Mouse (Mus musculus): Measurements from ENCODE around the gene Gm49393. TPM values are rescaled to one million over a fixed set of nuclear protein-coding genes. Genes with fewer than 3 reads are reported as not detected.
"Not testable (repeated sequence)": the region's sequence is repeated elsewhere in the genome, so short reads cannot be mapped to it uniquely, and the experiment has no call there.

Gm49393 gene
- total RNA-seq (2014; rRNA removed) (not detected in 2 replicates), polyA plus RNA-seq (2015; fragmentation: Nextera tagmentation; extraction: Ambion mirVana) (not detected in 2 replicates)

GRCm38 (mm10) chr13:60935490-60935889, at the start of gene Gm49393:
Gene Gm49393, minus strand, starts transcription at chr13:60935590.
- WGBS = 75% methylated on average over 2 of the region's 2 CpGs
- H3K36me3 ChIP-seq (ENCODE audit: insufficient read depth, low read length); H3K27me3 ChIP-seq (ENCODE audit: insufficient read depth, low read length); H3K9me3 ChIP-seq (ENCODE audit: low read length); H3K4me1 ChIP-seq (ENCODE audit: insufficient read depth, low read length); H3K4me3 ChIP-seq (ENCODE audit: low read length); H3K4me2 ChIP-seq (ENCODE audit: low read depth, low read length); DNase-seq (ENCODE audit: low spot score); H3K9ac ChIP-seq (replicated peaks; ENCODE audit: low read length); ATAC-seq; H3K27ac ChIP-seq: not testable (repeated sequence)

DNA sequence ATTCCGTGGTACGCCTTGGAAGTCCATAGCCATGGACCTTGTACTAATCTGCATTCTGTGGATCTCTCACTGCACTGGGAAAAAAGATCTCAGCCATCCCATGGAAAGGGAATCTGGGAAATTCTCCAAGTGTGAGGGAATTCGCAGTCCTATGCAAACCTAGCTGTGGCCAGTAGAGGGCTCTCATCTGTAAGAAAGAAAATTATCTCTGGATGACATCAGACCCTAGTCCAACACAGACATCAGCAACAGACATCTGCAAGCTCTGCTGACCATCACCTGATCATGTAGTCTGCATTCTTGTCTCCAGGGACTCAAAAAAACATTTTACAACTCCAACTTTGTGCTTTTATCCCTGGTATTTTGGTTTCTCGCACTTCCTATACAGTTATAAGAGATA, 36.9 kb upstream of the Gm49393 start:
- not testable (repeated sequence) for H3K9me3 ChIP-seq (ENCODE audit: low read length); DNase-seq (ENCODE audit: low spot score); H3K4me3 ChIP-seq (ENCODE audit: low read length); ATAC-seq; H3K27ac ChIP-seq; H3K4me2 ChIP-seq (ENCODE audit: low read depth, low read length); H3K9ac ChIP-seq (replicated peaks; ENCODE audit: low read length); H3K4me1 ChIP-seq (ENCODE audit: insufficient read depth, low read length); H3K27me3 ChIP-seq (ENCODE audit: insufficient read depth, low read length); H3K36me3 ChIP-seq (ENCODE audit: insufficient read depth, low read length)
- 68% methylated on average over 4 of the region's 4 CpGs for WGBS

GRCm38 (mm10) chr13:60963985-60964384, 28.6 kb upstream of the Gm49393 start:
- not testable (repeated sequence) for H3K4me3 ChIP-seq (ENCODE audit: low read length); H3K27me3 ChIP-seq (ENCODE audit: insufficient read depth, low read length); H3K9ac ChIP-seq (replicated peaks; ENCODE audit: low read length); H3K36me3 ChIP-seq (ENCODE audit: insufficient read depth, low read length); H3K27ac ChIP-seq; DNase-seq (ENCODE audit: low spot score); H3K4me1 ChIP-seq (ENCODE audit: insufficient read depth, low read length); H3K4me2 ChIP-seq (ENCODE audit: low read depth, low read length); ATAC-seq
- 31% methylated on average over 4 of the region's 5 CpGs for WGBS
- peaks cover 11% of the 10 kb centered on the region for H3K9me3 ChIP-seq (ENCODE audit: low read length)

GRCm38 (mm10) chr13:60961706-60962105, 26.3 kb upstream of the Gm49393 start:
- peaks cover 13% of the 10 kb centered on the region for H3K9me3 ChIP-seq (ENCODE audit: low read length)
- ATAC-seq (no peak), DNase-seq (ENCODE audit: low spot score) (no peak)
- no peaks in the 10 kb centered on the region for H3K36me3 ChIP-seq (ENCODE audit: insufficient read depth, low read length)
- TF ChIP-seq CTCF (IDR thresholded peaks at IDR 0.05; ENCODE audit: low read depth) = no peak
- H3K4me2 ChIP-seq (ENCODE audit: low read depth, low read length) = no peak overlapping the region
- no peak overlapping the region for H3K4me3 ChIP-seq (ENCODE audit: low read length)
- no peak overlapping the region for H3K9ac ChIP-seq (replicated peaks; ENCODE audit: low read length)
- H3K4me1 ChIP-seq (ENCODE audit: insufficient read depth, low read length) = no peaks in the 10 kb centered on the region
- no peaks in the 10 kb centered on the region for H3K27me3 ChIP-seq (ENCODE audit: insufficient read depth, low read length)
- 68% methylated on average over 5 of the region's 5 CpGs for WGBS
- H3K27ac ChIP-seq = no peak overlapping the region

DNA sequence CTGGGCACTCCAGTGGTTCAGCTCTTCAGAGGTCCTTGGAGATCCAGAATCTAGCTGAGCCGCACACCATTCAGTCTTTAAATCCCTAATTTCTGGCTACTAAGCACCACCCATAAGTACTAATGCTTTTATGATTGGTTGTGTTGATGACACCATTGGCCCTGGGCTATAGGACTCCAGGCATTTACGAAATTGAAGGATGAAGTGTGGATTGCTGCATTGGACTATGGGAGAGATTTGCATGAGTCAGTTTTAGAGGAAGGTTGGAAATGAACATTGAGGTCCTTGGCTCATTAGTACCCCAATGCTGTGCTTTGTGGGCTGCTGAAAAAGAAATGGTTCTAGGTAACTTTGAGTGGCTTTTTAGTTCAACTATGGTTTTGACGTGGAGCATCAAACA, 6.5 kb upstream of the Gm49393 start, which contains the start of gene Tpbpa:
Gene Tpbpa (minus strand): TSS at position 101 of the 400 bp plus-strand sequence.
- WGBS = 77% methylated on average over 3 of the region's 3 CpGs

DNA sequence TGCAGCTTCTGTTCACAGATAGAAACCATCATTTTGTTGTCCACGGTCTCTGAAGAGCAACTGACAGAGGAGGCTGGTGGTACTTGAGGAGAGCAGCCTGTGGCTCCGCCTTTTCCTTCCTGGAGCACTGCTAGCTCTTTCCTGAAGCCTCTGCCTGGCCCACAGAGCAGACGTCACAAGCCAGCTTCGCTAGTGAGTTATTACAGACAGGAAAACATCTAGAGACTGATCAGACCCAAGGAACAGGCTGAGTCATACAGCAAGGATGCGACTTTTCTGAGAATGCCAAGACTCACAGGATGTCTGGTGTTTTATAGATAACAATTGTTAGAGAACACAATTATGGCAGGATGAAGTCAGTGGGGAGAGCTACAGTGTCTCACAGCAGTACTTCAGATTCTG, 1.1 kb upstream of the Gm49393 start, which contains the start of the genes Gm49391 and Ctla2a:
Gene Gm49391 (minus strand): TSS at position 72 of the 402 bp plus-strand sequence.
Gene Ctla2a (minus strand): TSS at position 126 of the 402 bp plus-strand sequence.
- no peak for DNase-seq (ENCODE audit: low spot score)
- no peak within 1 kb of the TSS for H3K4me3 ChIP-seq (ENCODE audit: low read length)
- H3K4me2 ChIP-seq (ENCODE audit: low read depth, low read length) = no peak within 1 kb of the TSS
- ATAC-seq = no peak
- no peaks in the 10 kb centered on the region for H3K27me3 ChIP-seq (ENCODE audit: insufficient read depth, low read length)
- no peak within 1 kb of the TSS for H3K9ac ChIP-seq (replicated peaks; ENCODE audit: low read length)
- H3K4me1 ChIP-seq (ENCODE audit: insufficient read depth, low read length) = no peaks in the 10 kb centered on the region
- WGBS = 75% methylated on average over 5 of the region's 5 CpGs
- TF ChIP-seq CTCF (IDR thresholded peaks at IDR 0.05; ENCODE audit: low read depth) = no peak
- H3K9me3 ChIP-seq (ENCODE audit: low read length) = 0 out of 2 replicates have a peak, but pooled peaks cover under 1% of the 10 kb centered on the region
- H3K27ac ChIP-seq = no peak within 1 kb of the TSS
- no peaks in the 10 kb centered on the region for H3K36me3 ChIP-seq (ENCODE audit: insufficient read depth, low read length)

More for the DNA sequence above, 6.5 kb upstream of the Gm49393 start, which contains the start of gene Tpbpa:
- not testable (repeated sequence) for H3K4me1 ChIP-seq (ENCODE audit: insufficient read depth, low read length); ATAC-seq; H3K27ac ChIP-seq; H3K27me3 ChIP-seq (ENCODE audit: insufficient read depth, low read length); DNase-seq (ENCODE audit: low spot score); H3K9me3 ChIP-seq (ENCODE audit: low read length); H3K4me3 ChIP-seq (ENCODE audit: low read length); H3K4me2 ChIP-seq (ENCODE audit: low read depth, low read length); H3K36me3 ChIP-seq (ENCODE audit: insufficient read depth, low read length); H3K9ac ChIP-seq (replicated peaks; ENCODE audit: low read length)

DNA sequence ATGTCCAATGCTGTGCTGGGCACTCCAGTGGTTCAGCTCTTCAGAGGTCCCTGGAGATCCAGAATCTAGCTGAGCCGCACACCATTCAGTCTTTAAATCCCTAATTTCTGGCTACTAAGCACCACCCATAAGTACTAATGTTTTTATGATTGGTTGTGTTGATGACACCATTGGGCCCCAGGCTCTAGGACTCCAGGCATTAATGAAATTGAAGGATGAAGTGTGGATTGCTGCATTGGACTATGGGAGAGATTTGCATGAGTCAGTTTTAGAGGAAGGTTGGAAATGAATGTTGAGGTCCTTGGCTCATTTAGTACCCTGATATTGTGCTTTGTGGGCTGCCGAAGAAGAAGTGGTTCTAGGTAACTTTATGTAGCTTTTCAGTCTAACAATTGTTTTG, 30.6 kb downstream of the Gm49393 start, which contains the start of gene Tpbpb:
Gene Tpbpb (minus strand): TSS at position 101 of the 400 bp plus-strand sequence.
- not testable (repeated sequence) for DNase-seq (ENCODE audit: low spot score); ATAC-seq; H3K36me3 ChIP-seq (ENCODE audit: insufficient read depth, low read length); H3K4me1 ChIP-seq (ENCODE audit: insufficient read depth, low read length); H3K9ac ChIP-seq (replicated peaks; ENCODE audit: low read length); H3K9me3 ChIP-seq (ENCODE audit: low read length); H3K27me3 ChIP-seq (ENCODE audit: insufficient read depth, low read length); H3K4me3 ChIP-seq (ENCODE audit: low read length); H3K27ac ChIP-seq; H3K4me2 ChIP-seq (ENCODE audit: low read depth, low read length)
- WGBS = 85% methylated on average over 2 of the region's 2 CpGs

Data from hindbrain, postnatal 0 days (tissue).